Mouse (Mus musculus): ENCODE data around the gene Nup214.

Nup214 gene

DNA sequence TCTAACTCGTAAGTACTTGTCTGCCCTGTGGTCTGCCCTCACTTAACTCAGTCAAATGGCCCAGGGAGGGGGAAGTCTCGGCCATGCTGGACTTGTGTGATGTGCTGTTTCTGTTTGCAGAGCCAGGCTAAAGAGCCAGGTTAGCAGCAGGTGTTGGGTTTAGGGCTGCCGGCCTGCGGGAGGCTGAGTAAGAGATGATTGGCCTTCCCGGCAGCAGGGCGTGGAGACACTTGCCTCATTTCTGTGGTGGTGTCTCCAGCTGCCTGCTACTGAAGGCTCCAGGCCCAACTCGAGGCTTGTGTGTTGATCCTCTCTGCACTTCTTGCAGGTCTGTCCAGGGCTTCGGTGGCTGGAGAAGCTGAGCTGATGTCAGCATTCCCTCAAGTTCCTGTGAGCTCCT lies 77.6 kb downstream of the Nup214 start:
- DNase-seq: no peak

DNA sequence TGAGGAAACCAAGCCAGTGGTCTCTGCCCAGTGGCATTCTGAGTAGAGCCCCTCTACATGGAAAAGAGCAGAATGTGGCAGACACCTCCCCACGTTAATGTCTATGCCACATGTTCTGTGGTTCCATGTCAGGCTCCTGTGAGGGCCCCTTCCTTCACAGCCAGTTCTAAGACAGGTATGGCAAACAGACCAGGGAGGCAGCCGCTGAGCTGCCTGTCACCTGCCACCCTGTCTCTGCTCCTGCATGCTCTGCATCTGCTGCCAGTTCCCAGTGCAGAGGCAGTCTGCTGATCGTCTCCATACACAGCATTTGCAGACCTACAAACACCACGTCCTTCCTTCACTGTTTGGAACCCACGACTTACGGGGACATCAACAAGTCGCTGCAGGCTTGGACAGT lies 78.2 kb downstream of the Nup214 start:
- no peak for DNase-seq

DNA sequence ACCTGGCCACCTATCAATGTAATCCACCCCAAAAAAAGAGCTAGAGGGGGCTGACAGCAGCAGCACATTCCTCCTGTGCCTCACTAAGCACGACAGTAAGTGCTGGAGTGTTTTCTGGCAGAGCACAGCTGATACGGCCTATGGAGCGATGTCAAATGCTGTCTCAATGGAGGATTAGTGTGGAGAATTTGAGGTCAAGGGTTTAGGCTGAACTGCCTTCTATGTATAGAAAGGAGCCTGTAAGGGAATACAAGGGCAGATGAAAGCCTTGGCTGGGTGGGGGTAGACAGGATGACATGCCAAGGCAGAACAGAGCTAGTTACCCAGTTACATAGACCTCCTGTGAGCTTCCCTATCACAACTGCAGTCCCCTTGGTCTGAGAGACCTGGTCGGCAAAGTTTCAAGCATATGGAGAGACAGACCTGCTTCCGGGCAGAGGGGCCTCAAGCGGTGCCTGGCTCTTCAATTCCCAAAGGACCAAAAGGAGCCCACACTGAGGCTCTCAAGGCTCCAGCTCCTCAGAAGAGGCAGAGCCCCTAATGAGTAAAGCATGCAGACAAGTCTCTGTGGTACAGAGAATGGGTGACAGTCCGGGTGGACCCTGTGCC lies 81.2 kb downstream of the Nup214 start:
- no peak for DNase-seq

DNA sequence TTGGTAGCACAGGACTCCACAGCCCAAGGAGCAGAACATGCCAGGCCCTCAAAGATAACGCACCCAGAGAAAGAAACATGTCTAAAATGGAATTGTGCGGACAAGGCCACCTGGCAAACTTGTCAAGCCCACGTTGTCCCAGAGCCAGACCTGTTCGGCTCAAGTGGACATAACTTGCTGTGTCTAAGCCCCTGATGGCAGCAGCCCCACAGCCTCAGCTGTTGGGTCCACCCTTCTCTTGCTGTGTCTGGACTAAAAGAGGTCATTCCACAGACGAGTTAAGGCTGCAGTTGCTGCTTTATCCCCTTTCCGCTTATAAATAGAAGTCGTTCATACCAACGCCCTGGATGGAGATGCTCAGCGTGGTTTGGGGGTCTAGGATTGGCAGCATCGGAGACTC lies 82.3 kb downstream of the Nup214 start:
- no peak for DNase-seq

DNA sequence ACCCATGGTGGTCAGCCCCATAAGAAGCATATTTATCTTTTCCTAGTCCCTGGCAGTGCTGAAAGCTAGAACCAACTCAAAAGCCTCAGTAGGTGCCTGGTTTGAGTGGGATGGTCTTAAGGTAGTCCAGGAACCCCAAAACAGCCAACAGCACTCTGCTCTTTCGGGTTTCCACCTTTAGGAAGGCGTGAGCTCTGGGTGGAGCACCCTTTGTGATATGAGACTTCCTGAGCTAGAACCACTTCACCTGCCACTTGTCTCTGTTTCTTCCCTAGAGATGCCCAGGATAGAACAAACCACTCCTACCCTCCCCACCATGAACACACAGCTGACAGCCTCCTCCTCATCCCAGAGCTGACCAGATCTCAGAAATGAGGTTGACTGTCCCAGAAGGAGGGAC lies 83.1 kb downstream of the Nup214 start:
- no peak for DNase-seq

DNA sequence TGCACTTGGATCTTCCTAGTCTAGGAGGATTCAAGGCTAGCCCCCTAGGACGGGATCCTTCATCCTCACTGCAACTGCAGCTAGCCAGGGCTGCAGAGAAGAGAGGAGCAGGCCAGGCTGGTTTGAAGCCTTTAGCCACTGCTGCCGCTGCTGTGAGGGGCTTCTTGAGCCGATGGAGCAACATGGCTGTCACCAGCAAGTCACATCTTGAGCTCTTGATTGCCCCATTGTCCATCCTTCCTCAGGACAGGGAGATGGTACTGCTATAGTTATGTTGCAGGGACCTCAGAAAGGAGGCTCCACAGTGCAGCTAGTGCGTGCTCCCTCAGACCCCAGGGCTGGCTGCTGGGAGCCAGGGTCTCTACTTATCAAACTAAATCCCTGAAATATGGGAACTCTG lies 83.6 kb downstream of the Nup214 start:
- no peak for DNase-seq

DNA sequence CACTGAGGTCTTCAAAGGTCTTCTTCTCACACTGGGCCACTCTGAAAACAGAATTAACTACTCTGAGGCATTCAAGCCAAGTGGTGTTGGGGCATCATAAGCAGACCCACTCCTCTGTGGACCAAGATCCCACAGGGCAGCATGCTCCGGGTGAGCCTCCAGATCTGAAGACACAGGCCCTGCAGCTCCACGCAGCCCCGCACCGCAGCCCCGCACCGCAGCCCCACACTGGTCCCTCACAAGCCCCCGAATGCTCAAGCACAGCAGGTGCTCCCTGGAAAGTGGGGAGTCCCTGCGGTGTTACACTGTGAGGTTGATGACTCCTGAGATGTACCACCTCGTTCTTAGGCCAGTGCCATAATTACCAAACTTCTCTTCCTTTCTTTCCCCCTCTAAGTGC lies 84.0 kb downstream of the Nup214 start:
- no peak for DNase-seq

DNA sequence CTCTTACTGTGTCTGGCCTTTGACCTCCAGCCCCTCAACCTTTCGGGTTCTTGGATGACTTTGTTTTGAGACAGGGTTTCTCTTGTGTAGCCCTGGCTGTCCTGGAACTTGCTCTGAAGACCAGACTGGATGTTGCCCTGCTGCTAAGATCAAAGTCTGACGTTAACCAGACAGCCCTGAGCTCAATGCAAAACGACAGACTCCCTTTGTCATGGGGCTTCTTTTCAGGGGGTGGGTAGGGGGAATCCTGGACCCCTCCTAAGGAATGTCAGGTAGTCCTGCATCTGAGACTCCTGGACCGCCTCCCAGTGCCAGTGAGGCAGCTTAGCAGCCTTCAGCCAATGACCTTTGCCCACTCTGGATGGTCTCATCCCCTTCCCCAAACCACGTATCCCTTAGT lies 84.5 kb downstream of the Nup214 start:
- DNase-seq: no peak

DNA sequence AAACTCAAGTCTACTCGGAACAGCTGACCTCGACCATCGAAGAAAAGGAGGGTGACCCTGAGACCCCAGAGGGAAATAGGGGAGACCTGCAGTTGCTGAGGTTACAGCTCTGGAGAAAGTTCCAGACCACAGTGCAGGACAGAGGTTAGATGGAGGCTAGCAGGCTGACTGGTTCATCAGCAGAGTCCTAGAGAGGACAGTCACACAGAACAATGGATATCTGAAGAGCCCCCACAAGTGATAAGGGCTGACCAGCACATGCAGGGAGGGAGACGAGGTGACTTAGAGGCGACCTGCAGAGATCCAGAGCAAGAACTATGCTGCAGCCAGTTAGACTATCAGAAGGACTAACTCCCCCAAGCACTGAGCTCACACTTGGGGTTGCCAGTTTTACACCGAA lies 85.4 kb downstream of the Nup214 start:
- no peak for DNase-seq

DNA sequence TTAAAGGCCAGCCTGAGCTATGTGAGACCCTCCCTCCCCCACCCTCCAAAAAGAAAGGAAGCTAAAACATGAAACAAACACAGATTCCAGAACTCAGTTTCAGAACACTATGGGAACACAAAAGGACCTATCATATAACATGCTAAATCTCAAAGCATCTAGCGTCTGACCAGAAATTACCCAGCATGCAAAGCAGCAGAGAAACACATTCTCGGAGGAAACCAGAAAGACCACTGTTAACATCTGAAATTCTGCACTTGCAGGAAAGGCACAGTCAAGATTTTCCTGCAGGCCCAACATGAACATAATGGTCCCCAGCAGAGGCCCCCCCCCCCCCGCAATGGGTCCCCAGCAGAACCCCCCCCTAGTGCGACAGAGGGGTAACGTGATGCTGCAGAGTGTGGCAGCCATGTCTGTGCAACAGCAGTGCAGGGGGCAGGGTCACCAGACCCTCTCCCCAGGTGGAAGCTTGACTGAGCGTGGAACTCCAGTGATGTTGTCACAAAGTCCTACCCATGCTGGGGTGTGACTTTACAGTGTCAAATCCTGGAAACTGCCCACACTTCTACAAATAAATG lies 86.1 kb downstream of the Nup214 start:
- no peak for DNase-seq

DNA sequence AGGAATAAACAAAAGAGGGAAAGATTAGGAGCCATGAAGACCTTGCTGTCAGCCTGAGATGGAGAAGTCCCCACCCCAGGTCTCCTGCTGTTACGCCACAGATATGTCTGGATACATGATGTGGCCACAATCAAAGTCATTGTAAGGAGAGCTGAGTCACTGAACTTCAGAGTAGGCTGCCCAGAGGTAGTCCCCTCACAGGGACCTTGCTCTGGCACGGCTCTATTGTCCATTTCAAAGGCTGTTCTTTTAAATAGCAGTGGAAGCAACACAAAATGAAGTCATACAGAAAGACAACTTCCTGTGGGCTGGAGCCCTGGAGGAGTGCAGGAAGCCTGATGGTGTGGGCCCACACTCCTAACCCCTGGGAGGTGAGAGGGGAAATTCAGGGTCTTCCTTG lies 87.0 kb downstream of the Nup214 start:
- no peak for DNase-seq

DNA sequence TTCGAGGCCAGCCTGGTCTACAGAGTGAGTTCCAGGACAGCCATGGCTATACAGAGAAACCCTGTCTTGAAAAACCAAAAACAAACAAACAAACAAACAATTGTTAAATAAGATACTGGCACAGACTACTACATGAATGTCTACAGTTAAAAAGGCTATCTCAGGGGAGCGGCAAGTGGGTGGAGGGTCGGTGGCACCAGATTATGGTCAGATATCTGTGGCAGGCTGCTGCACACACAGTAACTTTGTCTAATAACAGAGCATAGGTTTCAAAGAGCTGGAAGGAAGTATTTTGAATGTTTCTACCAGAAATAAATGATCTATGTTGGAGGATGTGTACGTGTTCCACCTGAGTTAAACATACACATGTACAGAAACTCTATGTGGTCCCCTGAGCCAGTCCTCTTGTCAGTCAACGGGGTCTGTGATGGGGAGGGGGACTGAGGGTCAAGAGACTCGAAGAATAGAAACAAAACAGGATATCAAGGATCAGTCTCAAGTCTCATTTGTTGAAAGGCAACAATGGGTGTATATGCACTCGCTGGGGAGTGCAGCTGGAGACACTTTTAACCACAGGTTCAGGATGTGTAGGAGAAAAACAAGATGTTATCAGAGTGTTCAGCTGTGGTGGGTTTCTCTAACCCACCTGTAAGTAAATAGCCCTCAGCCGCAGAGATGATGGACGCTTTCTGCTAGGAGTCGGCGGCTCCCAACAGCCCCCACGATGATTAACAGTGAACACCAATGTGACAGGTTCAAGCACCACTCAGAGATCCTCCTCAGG lies 87.7 kb downstream of the Nup214 start:
- no peak for DNase-seq

DNA sequence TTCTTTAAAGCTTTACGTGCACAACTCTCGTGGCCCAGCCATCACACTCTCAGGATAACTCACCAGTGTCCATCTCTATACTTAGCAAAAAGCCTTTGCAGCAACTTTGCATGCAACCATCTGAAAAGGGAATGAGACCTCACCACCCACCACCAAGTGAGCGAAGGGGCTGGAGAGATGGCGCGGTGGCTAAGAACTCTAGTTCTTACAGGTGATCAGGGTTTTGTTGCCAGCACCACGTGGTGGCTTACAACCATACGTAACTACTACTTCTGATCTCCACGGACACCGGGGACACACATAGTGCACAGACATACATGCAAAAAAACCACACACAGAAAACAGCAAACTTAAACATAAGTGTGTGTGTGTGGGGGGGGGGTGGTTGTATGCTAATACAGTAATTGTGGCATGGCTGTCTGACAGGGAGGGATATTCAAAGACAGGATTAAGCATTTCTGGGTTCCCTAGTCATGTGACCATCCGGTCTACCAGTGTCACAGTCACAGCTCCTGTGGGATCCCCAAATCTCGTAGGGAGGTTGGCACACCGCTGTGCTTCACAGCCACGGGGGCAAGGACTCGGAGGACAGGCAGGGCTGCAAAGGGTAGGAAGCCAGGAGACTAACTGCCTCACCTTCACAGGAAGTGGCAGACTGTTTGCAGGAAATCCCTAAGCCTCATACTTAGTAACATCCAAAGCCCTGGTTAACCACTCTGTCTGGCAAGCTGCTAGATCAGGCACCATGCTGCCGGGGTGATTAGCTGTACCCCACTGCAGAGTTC lies 88.6 kb downstream of the Nup214 start:
- no peak for DNase-seq

DNA sequence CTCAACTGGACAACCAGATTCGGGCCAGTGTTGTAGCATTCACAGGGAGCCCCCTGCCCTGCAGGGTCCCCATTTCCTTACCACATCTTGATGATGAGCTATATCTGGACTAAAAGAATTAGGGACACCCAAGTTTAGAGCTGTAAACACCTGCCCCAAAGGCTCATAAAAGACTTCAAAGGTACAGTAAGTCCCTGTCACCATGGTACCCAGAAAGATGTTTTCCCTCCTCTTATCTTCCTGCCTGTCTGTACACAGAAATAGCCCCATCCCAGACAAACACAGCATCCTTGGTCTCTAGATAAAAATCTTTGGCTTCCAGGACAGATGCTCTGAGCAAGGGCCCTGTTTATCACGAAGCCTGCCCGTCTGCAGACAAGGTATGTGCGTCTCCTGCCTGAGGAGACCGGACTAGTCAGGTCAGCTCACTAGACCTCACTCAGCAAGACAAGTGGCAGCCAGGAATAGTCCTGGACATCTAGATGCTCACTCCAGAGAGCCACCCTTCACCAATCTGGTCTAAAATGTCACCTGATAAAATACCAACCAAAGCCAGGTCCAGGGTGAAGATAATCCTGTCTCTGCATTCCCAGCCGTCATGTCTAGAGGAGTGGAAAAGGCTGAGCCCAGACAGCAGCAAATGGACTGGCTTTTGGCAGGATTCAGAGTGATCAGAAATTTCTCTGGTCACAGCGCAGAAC lies 89.4 kb downstream of the Nup214 start:
- no peak for DNase-seq

DNA sequence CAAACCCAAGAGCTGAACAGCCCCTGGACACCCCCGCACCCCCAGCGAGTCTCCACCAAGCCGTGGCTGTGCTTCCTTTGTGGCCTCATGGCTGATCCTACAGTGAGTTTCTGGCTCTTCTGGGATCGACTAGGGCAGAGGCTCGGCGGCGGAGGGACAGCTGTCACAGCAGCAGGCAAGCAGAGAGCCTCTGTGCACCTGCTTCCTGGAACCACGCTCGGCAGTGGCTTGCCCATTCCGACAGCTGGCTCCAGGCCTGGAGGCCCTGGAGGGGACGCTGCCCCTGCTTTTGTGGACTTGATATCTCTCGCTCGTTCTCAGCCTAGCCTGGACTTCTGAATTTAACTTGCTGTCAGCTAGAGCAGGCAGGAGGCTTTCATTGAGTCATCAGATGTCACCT lies 90.7 kb downstream of the Nup214 start:
- DNase-seq: no peak

DNA sequence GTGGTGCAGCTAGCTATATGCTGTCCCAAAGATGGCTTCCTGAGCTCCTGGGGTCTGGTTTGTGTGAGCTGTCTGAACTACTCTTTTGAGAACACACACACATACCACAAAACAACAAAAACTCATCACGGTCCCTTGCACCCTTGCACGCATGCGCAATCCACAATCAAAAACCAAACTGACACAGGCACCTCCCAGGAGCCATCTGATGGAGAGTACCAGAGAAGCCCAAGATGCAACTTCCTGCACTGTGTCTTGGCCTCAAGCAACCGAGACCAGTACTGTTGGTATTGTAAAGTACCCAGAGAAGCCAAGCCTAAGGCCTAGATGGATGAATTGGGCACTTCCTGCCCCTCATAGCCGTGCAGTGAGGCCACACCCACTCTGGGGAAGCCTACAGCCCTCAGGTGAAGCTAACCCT lies 91.1 kb downstream of the Nup214 start:
- no peak for DNase-seq

DNA sequence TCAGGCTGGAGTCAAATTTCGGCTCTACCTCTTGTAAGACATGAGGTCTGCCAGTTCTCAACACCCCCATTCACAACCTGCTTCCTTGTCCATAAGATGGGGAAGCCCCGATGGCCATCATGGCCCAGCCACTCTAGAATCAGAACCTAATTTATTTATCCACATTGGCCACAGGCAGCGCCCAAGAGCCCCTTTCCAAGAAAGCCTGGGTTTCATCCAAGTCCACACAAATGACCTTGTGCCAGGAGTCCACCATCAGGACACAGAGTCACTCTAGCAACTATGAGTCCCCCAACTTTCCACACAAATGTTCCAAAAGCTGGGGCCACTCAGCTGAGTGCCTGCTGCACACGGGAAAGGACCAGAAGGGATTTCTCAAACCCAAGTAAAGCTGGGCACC lies 91.8 kb downstream of the Nup214 start:
- no peak for DNase-seq

DNA sequence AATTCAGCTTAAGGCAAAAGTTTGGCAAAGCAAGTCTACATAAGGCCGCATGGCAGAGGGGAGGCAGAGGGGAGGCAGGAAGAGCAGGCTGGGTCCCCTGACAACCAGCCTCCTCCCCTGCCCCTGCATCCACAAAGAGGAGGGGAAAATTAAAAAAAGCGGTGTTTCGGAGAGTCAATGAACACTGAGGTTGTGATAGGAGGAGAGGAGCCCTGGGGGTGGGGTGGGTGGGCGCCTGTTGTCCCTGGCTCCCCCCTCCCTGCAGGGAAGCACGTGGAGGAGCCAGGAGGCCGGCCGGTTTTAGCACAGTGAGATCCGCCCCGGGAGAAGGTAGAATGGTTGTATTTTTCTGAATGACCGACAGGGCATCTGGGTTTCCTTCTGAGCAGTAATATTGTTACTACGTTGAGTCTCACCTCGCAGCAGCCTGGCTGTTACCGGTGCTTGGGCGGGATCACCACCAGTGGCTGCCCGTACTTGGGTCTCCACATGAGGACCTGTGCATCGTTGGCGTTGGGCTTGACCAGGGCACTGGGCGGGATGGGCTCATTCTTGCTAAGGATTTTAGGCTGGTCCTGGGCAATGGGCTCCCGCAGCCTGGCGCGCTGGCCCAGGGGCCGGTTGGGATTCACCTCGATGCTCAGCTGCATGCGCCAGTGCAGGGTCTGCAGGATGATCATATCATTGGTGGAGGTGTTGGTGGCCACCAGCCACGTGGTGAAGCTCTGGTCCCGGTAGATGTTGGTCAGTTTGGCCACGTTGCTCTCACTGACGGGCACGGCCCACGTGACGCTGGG lies 94.8 kb downstream of the Nup214 start:
- DNase-seq: no peak

DNA sequence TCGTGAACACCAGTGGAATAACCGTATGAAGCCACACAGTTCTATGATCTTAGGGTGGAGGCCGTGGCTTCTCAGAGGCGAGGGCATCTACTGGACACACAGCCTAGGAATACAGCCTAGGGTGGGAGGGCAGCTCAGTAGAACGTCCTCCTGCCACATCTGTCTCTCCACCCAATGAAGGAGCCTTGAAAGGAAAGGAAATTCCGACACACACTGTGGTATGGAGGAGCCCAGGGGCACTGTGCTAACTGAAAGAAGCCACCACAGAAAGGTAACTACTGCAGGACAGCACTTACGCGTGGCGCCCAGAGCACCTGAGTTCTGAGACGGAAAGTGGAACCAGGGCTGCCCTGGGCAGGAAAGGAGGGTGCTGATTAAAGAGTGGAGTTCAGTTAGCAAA lies 96.5 kb downstream of the Nup214 start:
- DNase-seq: no peak

DNA sequence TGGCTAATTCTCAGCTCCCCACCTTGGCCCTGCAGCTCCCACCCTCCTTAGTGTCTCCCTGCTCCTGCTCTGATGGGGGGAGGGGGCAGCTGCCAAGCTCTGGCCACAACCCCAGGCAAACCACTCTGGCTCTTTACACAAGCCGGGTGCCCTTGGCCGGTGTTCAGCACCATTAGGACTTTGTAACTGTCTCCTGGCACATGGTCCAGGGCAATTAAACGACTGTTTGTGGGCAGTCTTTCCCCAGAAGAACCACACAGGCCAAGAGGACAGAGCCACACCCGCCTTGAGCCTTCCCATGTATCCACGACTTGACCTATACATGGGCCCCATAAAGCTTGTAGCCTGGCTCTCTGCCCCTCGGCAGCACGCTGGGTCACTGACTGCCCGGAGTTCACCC lies 100.2 kb downstream of the Nup214 start:
- no peak for DNase-seq

DNA sequence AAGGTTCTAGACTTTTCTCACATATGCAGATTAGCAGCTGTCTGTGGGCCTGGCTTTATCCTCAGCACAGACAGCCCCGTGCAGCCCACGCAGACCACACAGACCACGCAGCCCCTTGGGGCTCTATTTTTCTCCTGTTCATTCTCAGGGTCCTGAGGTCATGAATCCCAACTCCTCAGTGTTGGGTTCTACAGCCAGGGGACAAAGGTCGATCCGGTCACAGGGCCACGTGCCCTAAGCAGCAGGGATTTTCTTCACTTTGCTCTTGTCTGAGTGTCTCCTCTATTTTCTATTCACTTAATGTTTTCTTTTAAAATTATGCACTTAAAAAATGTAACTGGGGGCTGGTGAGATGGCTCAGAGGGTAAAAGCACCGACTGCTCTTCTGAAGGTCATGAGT lies 101.1 kb downstream of the Nup214 start:
- DNase-seq: no peak

DNA sequence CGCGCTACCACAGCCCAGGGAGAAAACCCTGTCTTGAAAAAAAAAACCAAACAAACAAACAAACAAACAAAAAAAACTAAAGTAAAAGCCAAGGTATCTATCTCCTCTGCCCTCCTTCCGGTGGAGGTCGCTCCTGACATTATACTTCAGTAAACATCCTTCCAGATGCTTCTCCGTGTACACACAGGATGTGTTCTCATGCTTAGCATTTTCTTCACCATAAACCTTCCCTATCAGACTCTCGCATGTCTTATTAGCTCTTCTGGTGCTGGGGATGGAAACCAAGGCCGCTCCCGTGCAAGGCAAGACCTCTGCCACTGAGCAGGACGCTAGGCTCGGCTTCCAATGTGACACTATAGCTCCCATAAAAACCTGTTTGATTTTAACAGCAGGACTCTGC lies 103.5 kb downstream of the Nup214 start:
- DNase-seq: no peak

All from cerebellum, adult 9-11 months (tissue).